Mouse (Mus musculus) heart, postnatal 0 days (tissue): ENCODE measurements around the gene Cntrl.

Source experiments
- CTCF ChIP-seq: IDR thresholded peaks from 2 replicates; pipeline ENCODE4 v1.5.1; 2016; ENCODE audit warnings: antibody characterized with exemption, control low read depth, low read depth
- EP300 ChIP-seq: IDR thresholded peaks from 2 replicates; pipeline ENCODE4 v1.6.1; 2016; ENCODE audit warnings: antibody characterized with exemption, low read depth

- TF ChIP-seq CTCF, result no peak
- TF ChIP-seq EP300, result no peak
Observed at GRCm38 (mm10) chr2:35211681-35212080, 102.4 kb downstream of the Cntrl start.
